Mouse (Mus musculus) cerebellum, adult 8-10 months (tissue): Measurements from ENCODE around the gene Mst1r.
A peak's percentile ranks its signal among the peaks of the same experiment; 100 is the strongest.

ENCODE experiments used
- DNase-seq: peaks from one replicate; pipeline ENCODE4 v3.0.0; 2022

Mst1r gene

GRCm38 (mm10) chr9:107906252-107906966 is at the start of gene Mst1r:
Gene Mst1r, plus strand, starts transcription at chr9:107906873.
- no peak for DNase-seq

GRCm38 (mm10) chr9:107858343-107858742 is 48.3 kb upstream of the Mst1r start:
- no peak for DNase-seq

GRCm38 (mm10) chr9:107864493-107864892 is 42.2 kb upstream of the Mst1r start:
- DNase-seq, result no peak

- DNase-seq, result no peak
These were observed 40.6 kb upstream of the Mst1r start for GRCm38 (mm10) chr9:107866081-107866480.

GRCm38 (mm10) chr9:107872350-107873098 is 34.1 kb upstream of the Mst1r start:
- DNase-seq, result peak; percentile 92

- no peak for DNase-seq
These were observed 33.5 kb upstream of the Mst1r start, which contains the start of gene Rbm6 for GRCm38 (mm10) chr9:107873137-107873536. Gene Rbm6, minus strand, starts transcription at chr9:107873237.

- DNase-seq, result no peak
These were observed 26.3 kb upstream of the Mst1r start for GRCm38 (mm10) chr9:107880411-107880810.

GRCm38 (mm10) chr9:107887804-107888266 is 18.8 kb upstream of the Mst1r start, which contains the start of gene Mon1a:
Gene Mon1a, plus strand, starts transcription at chr9:107888151.
- peak; percentile 87 for DNase-seq

- peak; percentile 39 for DNase-seq
These were observed 18.3 kb upstream of the Mst1r start for GRCm38 (mm10) chr9:107888267-107888850.

GRCm38 (mm10) chr9:107890260-107890659 is 16.4 kb upstream of the Mst1r start:
- no peak for DNase-seq

GRCm38 (mm10) chr9:107891023-107891422 is 15.7 kb upstream of the Mst1r start:
- DNase-seq, result no peak

- no peak for DNase-seq
These were observed 8.1 kb upstream of the Mst1r start for GRCm38 (mm10) chr9:107898563-107898962.

GRCm38 (mm10) chr9:107899855-107900254 is 6.8 kb upstream of the Mst1r start:
- DNase-seq, result no peak

- DNase-seq, result peak; percentile 93
These were observed 5.6 kb upstream of the Mst1r start for GRCm38 (mm10) chr9:107900840-107901626.

- DNase-seq, result no peak
These were observed 5.1 kb upstream of the Mst1r start for GRCm38 (mm10) chr9:107901627-107901914.

GRCm38 (mm10) chr9:107904726-107905125 is 1.9 kb upstream of the Mst1r start:
- peak; percentile 90 for DNase-seq

- no peak for DNase-seq
These were observed 511 bp downstream of the Mst1r start for GRCm38 (mm10) chr9:107906967-107907800.

- DNase-seq, result no peak
These were observed 1.1 kb downstream of the Mst1r start for GRCm38 (mm10) chr9:107907801-107908120.

- no peak for DNase-seq
These were observed 1.9 kb downstream of the Mst1r start for GRCm38 (mm10) chr9:107908410-107909158.

- no peak for DNase-seq
These were observed 3.5 kb downstream of the Mst1r start for GRCm38 (mm10) chr9:107910025-107910769.
